In the genomic region with DNA sequence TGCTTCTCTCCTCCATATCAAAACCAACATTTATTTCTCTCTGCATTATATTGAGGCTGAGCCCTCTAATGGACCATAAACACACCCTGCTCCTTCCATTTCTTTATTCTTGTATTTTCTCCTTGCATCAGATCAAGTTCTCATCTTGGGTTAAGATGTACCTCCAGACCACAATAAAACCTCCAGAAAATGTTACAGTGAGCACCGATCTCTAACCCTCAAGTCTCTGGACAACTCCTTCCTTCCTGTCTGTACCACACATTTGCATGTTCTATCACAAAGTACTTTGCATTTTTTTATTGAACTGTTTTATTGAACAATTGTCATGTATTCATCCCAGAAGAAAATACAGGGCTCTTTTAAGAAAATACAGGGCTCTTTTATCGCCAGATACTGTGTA, we compare ENCODE assay signal across 13 mouse cellular contexts. TPM values are rescaled to one million over a fixed set of nuclear protein-coding genes. Genes with fewer than 3 reads are reported as not detected.
"Had no signal": no experiment of that assay in that cellular context is flagged by ENCODE, and none has a peak within 500 bp of the region (broad histone marks: within the 10 kb centered on the region; RNA-seq: fewer than 3 reads in every experiment).

No protein-coding gene starts in this region.

- H3K27me3 ChIP-seq: limb, embryonic 12.5 days; midbrain, embryonic 13.5 days; neural tube, embryonic 12.5 days had no signal

- H3K36me3 ChIP-seq: limb, embryonic 12.5 days; midbrain, embryonic 13.5 days; neural tube, embryonic 12.5 days had no signal

- H3K27ac ChIP-seq: limb, embryonic 12.5 days; liver, embryonic 14.5 days; midbrain, embryonic 13.5 days; neural tube, embryonic 12.5 days had no signal

- ATAC-seq: midbrain, embryonic 13.5 days had no signal

- DNase-seq: kidney, adult 8-10 months; kidney, postnatal 25 days; liver; lung, adult 18-20 months; lung, postnatal 4 days; right cerebral cortex, postnatal 14 days; thymus, adult 18-20 months; thymus, postnatal 14 days had no signal

- H3K4me3 ChIP-seq: limb, embryonic 12.5 days; midbrain, embryonic 13.5 days; myocyte; neural tube, embryonic 12.5 days had no signal

- H3K4me1 ChIP-seq: limb, embryonic 12.5 days; midbrain, embryonic 13.5 days; neural tube, embryonic 12.5 days had no signal

- H3K9me3 ChIP-seq: limb, embryonic 12.5 days; midbrain, embryonic 13.5 days; neural tube, embryonic 12.5 days had no signal

- H3K9ac ChIP-seq: limb, embryonic 12.5 days; liver, embryonic 14.5 days; midbrain, embryonic 13.5 days; neural tube, embryonic 12.5 days had no signal

- H3K4me2 ChIP-seq: limb, embryonic 12.5 days; midbrain, embryonic 13.5 days; neural tube, embryonic 12.5 days had no signal

RNA-seq across cellular contexts. Expression of gene 2010109A12Rik, which starts 23.2 kb away (rescaled TPM):
- polyA plus RNA-seq: myocyte had no signal
